Mouse (Mus musculus): ENCODE results near the gene Papss2. TPM values are rescaled to one million over a fixed set of nuclear protein-coding genes. Genes with fewer than 3 reads are reported as not detected.

Gene Papss2
- 1.7 and 2.1 TPM in 2 replicates for polyA plus RNA-seq (2014; fragmentation: Nextera tagmentation; extraction: Ambion mirVana)

DNA sequence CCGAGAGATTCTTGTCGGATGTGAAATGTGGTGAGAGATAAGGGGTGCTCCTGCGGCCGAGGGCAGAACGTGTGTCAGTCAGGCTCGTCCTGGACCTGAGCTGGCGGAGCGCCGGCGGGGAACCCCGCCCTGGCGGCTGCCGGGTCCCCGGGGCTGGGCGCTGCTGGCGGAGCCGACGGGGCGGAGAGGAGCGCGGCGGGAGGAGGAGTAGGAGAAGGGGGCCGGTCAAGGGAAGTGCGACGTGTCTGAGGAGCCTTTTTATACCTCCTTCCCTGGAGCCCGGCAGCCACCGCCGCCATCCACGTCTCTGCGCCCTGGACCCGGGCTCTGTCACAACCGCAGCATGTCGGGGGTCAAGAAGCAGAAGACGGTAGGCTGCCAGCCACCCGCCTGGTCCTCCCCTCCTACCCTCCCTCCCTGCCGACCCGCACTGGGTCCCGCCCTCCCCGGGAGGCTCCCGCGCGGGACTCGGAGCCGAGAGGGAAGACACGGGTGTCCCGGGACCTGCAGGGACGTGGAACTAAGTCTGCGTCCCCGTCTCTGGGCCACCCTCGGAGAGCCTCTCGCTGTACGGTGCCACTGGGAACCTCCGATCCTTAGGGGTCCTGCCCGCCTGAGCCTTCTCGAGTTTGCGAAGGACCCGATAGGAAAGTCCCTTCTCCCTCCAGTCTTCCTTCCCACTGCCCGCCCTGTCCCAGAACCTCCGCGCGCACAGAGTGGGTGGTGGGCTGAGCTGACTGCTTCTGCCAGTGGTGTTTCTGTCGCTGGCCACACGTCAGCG lies at the start of gene Papss2:
TSS of gene Papss2 (plus strand) at position 285 of the 781 bp plus-strand sequence.
- Histone ChIP-seq H3K4me1 (ENCODE audit: control insufficient read depth, insufficient read depth, low read length) (no peaks in the 10 kb centered on the region), H3K27ac (ENCODE audit: low read depth, low read length) (no peak within 1 kb of the TSS), H3K27me3 (ENCODE audit: control insufficient read depth, insufficient read depth, low read length) (peaks cover 20% of the 10 kb centered on the region), H3K9ac (ENCODE audit: low read length) (peak within 1 kb of the TSS; percentile 52), H3K36me3 (ENCODE audit: control insufficient read depth, insufficient read depth, low read length) (no peaks in the 10 kb centered on the region), H3K4me3 (ENCODE audit: low read depth, low read length) (peak within 1 kb of the TSS; percentile 45), H3K9me3 (ENCODE audit: control insufficient read depth, low read length) (no peaks in the 10 kb centered on the region), H3K4me2 (peak within 1 kb of the TSS; percentile 75)
- WGBS = 1% methylated on average over 62 of the region's 64 CpGs
- peak; percentile 93 for DNase-seq (ENCODE audit: low spot score, missing footprints)
- ATAC-seq (ENCODE audit: low FRiP score) = peak; percentile 87

DNA sequence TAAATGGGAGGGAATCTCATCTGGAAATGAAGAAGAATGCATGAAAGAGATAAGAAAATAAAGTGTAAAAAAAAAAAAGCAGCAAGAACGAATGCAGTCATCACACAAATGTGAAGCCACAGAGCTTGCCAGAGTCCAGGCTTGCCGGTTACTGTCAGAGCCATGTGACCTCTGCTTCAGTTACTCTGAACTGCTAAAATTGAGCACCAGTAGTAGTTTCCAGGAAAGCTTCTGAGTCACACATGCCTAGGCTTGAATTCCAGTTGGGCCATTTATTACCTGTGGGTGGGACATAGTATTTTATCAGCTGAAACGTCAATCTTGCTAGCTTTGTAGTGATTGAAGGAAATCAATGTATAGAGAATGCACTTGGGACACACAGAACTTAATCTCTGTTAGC lies 48.2 kb upstream of the Papss2 start:
- no peak overlapping the region for H3K4me2 ChIP-seq
- no peaks in the 10 kb centered on the region for H3K27me3 ChIP-seq (ENCODE audit: control insufficient read depth, insufficient read depth, low read length)
- H3K4me1 ChIP-seq (ENCODE audit: control insufficient read depth, insufficient read depth, low read length) = no peaks in the 10 kb centered on the region
- H3K9ac ChIP-seq (ENCODE audit: low read length) = no peak overlapping the region
- H3K27ac ChIP-seq (ENCODE audit: low read depth, low read length) = no peak overlapping the region
- H3K4me3 ChIP-seq (ENCODE audit: low read depth, low read length) = no peak overlapping the region
- WGBS = 84% methylated on average over 3 of the region's 3 CpGs
- H3K9me3 ChIP-seq (ENCODE audit: control insufficient read depth, low read length) = no peaks in the 10 kb centered on the region
- no peaks in the 10 kb centered on the region for H3K36me3 ChIP-seq (ENCODE audit: control insufficient read depth, insufficient read depth, low read length)
- DNase-seq (ENCODE audit: low spot score, missing footprints) (no peak), ATAC-seq (ENCODE audit: low FRiP score) (no peak)

- no peak overlapping the region for H3K9ac ChIP-seq (ENCODE audit: low read length)
- H3K4me1 ChIP-seq (ENCODE audit: control insufficient read depth, insufficient read depth, low read length) = no peaks in the 10 kb centered on the region
- 89% methylated on average over 15 of the region's 15 CpGs for WGBS
- no peaks in the 10 kb centered on the region for H3K9me3 ChIP-seq (ENCODE audit: control insufficient read depth, low read length)
- H3K27me3 ChIP-seq (ENCODE audit: control insufficient read depth, insufficient read depth, low read length) = no peaks in the 10 kb centered on the region
- DNase-seq (ENCODE audit: low spot score, missing footprints) (no peak), ATAC-seq (ENCODE audit: low FRiP score) (no peak)
- H3K36me3 ChIP-seq (ENCODE audit: control insufficient read depth, insufficient read depth, low read length) = no peaks in the 10 kb centered on the region
- no peak overlapping the region for H3K4me3 ChIP-seq (ENCODE audit: low read depth, low read length)
- no peak overlapping the region for H3K4me2 ChIP-seq
- no peak overlapping the region for H3K27ac ChIP-seq (ENCODE audit: low read depth, low read length)
Measured at GRCm38 (mm10) chr19:32548202-32548601, 47.4 kb upstream of the Papss2 start.

- H3K4me1 ChIP-seq (ENCODE audit: control insufficient read depth, insufficient read depth, low read length) = no peaks in the 10 kb centered on the region
- H3K27me3 ChIP-seq (ENCODE audit: control insufficient read depth, insufficient read depth, low read length) = no peaks in the 10 kb centered on the region
- no peaks in the 10 kb centered on the region for H3K9me3 ChIP-seq (ENCODE audit: control insufficient read depth, low read length)
- no peak overlapping the region for H3K9ac ChIP-seq (ENCODE audit: low read length)
- H3K36me3 ChIP-seq (ENCODE audit: control insufficient read depth, insufficient read depth, low read length) = no peaks in the 10 kb centered on the region
- no peak overlapping the region for H3K4me2 ChIP-seq
- ATAC-seq (ENCODE audit: low FRiP score) = no peak
- WGBS = 85% methylated on average over 5 of the region's 5 CpGs
- no peak for DNase-seq (ENCODE audit: low spot score, missing footprints)
- H3K27ac ChIP-seq (ENCODE audit: low read depth, low read length) = no peak overlapping the region
- H3K4me3 ChIP-seq (ENCODE audit: low read depth, low read length) = no peak overlapping the region
Measured at GRCm38 (mm10) chr19:32550446-32550845, 45.1 kb upstream of the Papss2 start.

GRCm38 (mm10) chr19:32551442-32551841 lies 44.1 kb upstream of the Papss2 start:
- Histone ChIP-seq H3K4me3 (ENCODE audit: low read depth, low read length) (no peak overlapping the region), H3K4me1 (ENCODE audit: control insufficient read depth, insufficient read depth, low read length) (no peaks in the 10 kb centered on the region), H3K36me3 (ENCODE audit: control insufficient read depth, insufficient read depth, low read length) (no peaks in the 10 kb centered on the region), H3K4me2 (no peak overlapping the region), H3K27ac (ENCODE audit: low read depth, low read length) (no peak overlapping the region), H3K9me3 (ENCODE audit: control insufficient read depth, low read length) (no peaks in the 10 kb centered on the region), H3K27me3 (ENCODE audit: control insufficient read depth, insufficient read depth, low read length) (no peaks in the 10 kb centered on the region), H3K9ac (ENCODE audit: low read length) (no peak overlapping the region)
- WGBS = 78% methylated on average over 3 of the region's 3 CpGs
- no peak for ATAC-seq (ENCODE audit: low FRiP score)
- DNase-seq (ENCODE audit: low spot score, missing footprints) = no peak

DNA sequence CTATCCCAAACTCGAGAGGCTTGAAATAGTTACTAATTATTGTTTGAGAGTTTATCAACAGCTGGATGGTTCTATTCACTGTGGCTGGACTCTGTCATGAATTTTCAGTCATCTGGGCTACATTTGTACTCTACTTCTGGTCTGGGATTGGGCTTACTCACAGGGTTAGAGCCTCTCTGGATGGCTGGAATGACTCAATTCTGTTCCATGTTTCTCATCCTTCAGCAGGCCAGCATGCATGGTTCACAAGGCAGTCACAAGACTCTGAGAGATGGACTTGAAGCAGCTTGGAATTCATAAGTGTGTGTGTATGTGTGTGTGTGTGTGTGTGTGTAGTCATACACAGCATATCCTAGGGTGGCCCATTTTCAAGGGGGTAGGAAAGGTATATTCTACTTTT lies 43.5 kb upstream of the Papss2 start:
- no peak overlapping the region for H3K4me2 ChIP-seq
- H3K36me3 ChIP-seq (ENCODE audit: control insufficient read depth, insufficient read depth, low read length) = no peaks in the 10 kb centered on the region
- 66% methylated on average over 1 of the region's 1 CpGs for WGBS
- DNase-seq (ENCODE audit: low spot score, missing footprints) (no peak), ATAC-seq (ENCODE audit: low FRiP score) (no peak)
- no peak overlapping the region for H3K4me3 ChIP-seq (ENCODE audit: low read depth, low read length)
- no peak overlapping the region for H3K9ac ChIP-seq (ENCODE audit: low read length)
- H3K4me1 ChIP-seq (ENCODE audit: control insufficient read depth, insufficient read depth, low read length) = no peaks in the 10 kb centered on the region
- H3K9me3 ChIP-seq (ENCODE audit: control insufficient read depth, low read length) = no peaks in the 10 kb centered on the region
- no peak overlapping the region for H3K27ac ChIP-seq (ENCODE audit: low read depth, low read length)
- H3K27me3 ChIP-seq (ENCODE audit: control insufficient read depth, insufficient read depth, low read length) = no peaks in the 10 kb centered on the region

- Histone ChIP-seq H3K27me3 (ENCODE audit: control insufficient read depth, insufficient read depth, low read length) (no peaks in the 10 kb centered on the region), H3K4me3 (ENCODE audit: low read depth, low read length) (no peak overlapping the region), H3K4me1 (ENCODE audit: control insufficient read depth, insufficient read depth, low read length) (no peaks in the 10 kb centered on the region), H3K4me2 (no peak overlapping the region), H3K9me3 (ENCODE audit: control insufficient read depth, low read length) (no peaks in the 10 kb centered on the region), H3K9ac (ENCODE audit: low read length) (no peak overlapping the region), H3K27ac (ENCODE audit: low read depth, low read length) (no peak overlapping the region), H3K36me3 (ENCODE audit: control insufficient read depth, insufficient read depth, low read length) (no peaks in the 10 kb centered on the region)
- 76% methylated on average over 3 of the region's 3 CpGs for WGBS
- ATAC-seq (ENCODE audit: low FRiP score) (no peak), DNase-seq (ENCODE audit: low spot score, missing footprints) (no peak)
Measured at GRCm38 (mm10) chr19:32553310-32553709, 42.3 kb upstream of the Papss2 start.

- Histone ChIP-seq H3K9me3 (ENCODE audit: control insufficient read depth, low read length) (no peaks in the 10 kb centered on the region), H3K4me2 (no peak overlapping the region), H3K4me1 (ENCODE audit: control insufficient read depth, insufficient read depth, low read length) (no peaks in the 10 kb centered on the region), H3K4me3 (ENCODE audit: low read depth, low read length) (no peak overlapping the region), H3K9ac (ENCODE audit: low read length) (no peak overlapping the region), H3K36me3 (ENCODE audit: control insufficient read depth, insufficient read depth, low read length) (no peaks in the 10 kb centered on the region), H3K27ac (ENCODE audit: low read depth, low read length) (no peak overlapping the region), H3K27me3 (ENCODE audit: control insufficient read depth, insufficient read depth, low read length) (no peaks in the 10 kb centered on the region)
- ATAC-seq (ENCODE audit: low FRiP score) (no peak), DNase-seq (ENCODE audit: low spot score, missing footprints) (no peak)
- 35% methylated on average over 3 of the region's 3 CpGs for WGBS
Measured at GRCm38 (mm10) chr19:32555257-32555656, 40.3 kb upstream of the Papss2 start.

DNA sequence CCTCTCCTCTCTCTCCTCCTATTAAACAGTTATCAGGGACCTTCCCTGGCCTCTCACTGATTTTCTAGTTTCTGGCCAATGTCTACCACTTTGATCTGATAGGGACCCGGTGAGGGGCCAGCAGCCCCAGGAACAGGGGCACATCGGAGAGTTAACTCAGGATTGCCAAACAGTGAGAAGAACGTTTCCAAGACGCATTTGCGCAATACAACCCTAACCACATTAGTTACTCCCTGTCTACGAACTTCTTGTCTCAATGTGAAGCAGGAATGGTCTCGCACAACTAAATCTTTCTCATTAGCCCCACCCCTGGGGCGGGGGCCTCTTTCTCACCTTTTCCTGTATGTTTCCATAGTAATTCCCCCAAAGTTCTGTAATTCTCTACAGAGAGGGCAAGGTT lies 28.6 kb upstream of the Papss2 start:
- no peaks in the 10 kb centered on the region for H3K9me3 ChIP-seq (ENCODE audit: control insufficient read depth, low read length)
- no peaks in the 10 kb centered on the region for H3K27me3 ChIP-seq (ENCODE audit: control insufficient read depth, insufficient read depth, low read length)
- H3K4me1 ChIP-seq (ENCODE audit: control insufficient read depth, insufficient read depth, low read length) = no peaks in the 10 kb centered on the region
- no peak overlapping the region for H3K4me3 ChIP-seq (ENCODE audit: low read depth, low read length)
- whole genome bisulfite sequencing = 91% methylated on average over 8 of the region's 8 CpGs
- no peak overlapping the region for H3K27ac ChIP-seq (ENCODE audit: low read depth, low read length)
- no peaks in the 10 kb centered on the region for H3K36me3 ChIP-seq (ENCODE audit: control insufficient read depth, insufficient read depth, low read length)
- no peak for ATAC-seq (ENCODE audit: low FRiP score)
- no peak overlapping the region for H3K4me2 ChIP-seq
- DNase-seq (ENCODE audit: low spot score, missing footprints) = no peak
- no peak overlapping the region for H3K9ac ChIP-seq (ENCODE audit: low read length)
